Mouse (Mus musculus) spleen, adult 2 months (tissue): ENCODE measurements at regions not wholly inside any gene's neighbourhood (a gene's known extent, or its start where the extent isn't known, plus 50 kb on each side); places are given as distances from the start of the nearest gene placed in this dataset.
A peak's percentile ranks its signal among the peaks of the same experiment; 100 is the strongest.

ENCODE experiments used
- CTCF ChIP-seq: fragments of 200-500 bp; IDR thresholded peaks from 2 replicates; pipeline ENCODE4 v1.5.1; 2011; ENCODE audit warnings: mild to moderate bottlenecking, inconsistent platforms; ENCODE audit not compliant: insufficient read depth, insufficient read length, insufficient replicate concordance; ENCODE audit errors: extremely low read depth
- POLR2A ChIP-seq: fragments of 200-500 bp; IDR thresholded peaks from 2 replicates; pipeline ENCODE4 v1.6.1; 2011; ENCODE audit warnings: low read depth, low read length, inconsistent platforms

- TF ChIP-seq CTCF (peak; percentile 32; the same call in 1 of the 2 replicates), POLR2A (no peak)
Measured at GRCm38 (mm10) chr19:44684061-44684514, 71.8 kb upstream of the Pax2 start.
